Mouse (Mus musculus) forebrain, embryonic 13.5 days (tissue): ENCODE results near the gene Gpr152. TPM values are rescaled to one million over a fixed set of nuclear protein-coding genes. Genes with fewer than 3 reads are reported as not detected.
A peak's percentile ranks its signal among the peaks of the same experiment; 100 is the strongest.

Experiments used
- ATAC-seq: fragments of 200-750 bp; cut with Nextera tagmentation; 2 replicates; pipeline ENCODE4 v1.8.0; 2017
- H3K27ac ChIP-seq: fragments of 300-500 bp; sonication (generic); 2 replicates; pipeline ENCODE4 v1.5.1; 2015; ENCODE audit warnings: inconsistent platforms, mild to moderate bottlenecking, moderate library complexity
- H3K27me3 ChIP-seq: fragments of 300-500 bp; sonication (generic); 2 replicates; pipeline ENCODE4 v1.6.1; 2015; ENCODE audit warnings: mild to moderate bottlenecking, inconsistent platforms
- H3K36me3 ChIP-seq: fragments of 300-500 bp; sonication (generic); 2 replicates; pipeline ENCODE4 v1.6.1; 2015; ENCODE audit warnings: mild to moderate bottlenecking, inconsistent platforms; ENCODE audit not compliant: poor library complexity, severe bottlenecking
- H3K4me1 ChIP-seq: fragments of 300-500 bp; sonication (generic); 2 replicates; pipeline ENCODE4 v1.6.1; 2015; ENCODE audit warnings: inconsistent platforms
- H3K4me2 ChIP-seq: fragments of 300-500 bp; sonication (generic); 2 replicates; pipeline ENCODE4 v1.6.1; 2015; ENCODE audit warnings: inconsistent platforms, mild to moderate bottlenecking, moderate library complexity
- H3K4me3 ChIP-seq: fragments of 300-500 bp; sonication (generic); 2 replicates; pipeline ENCODE4 v1.5.1; 2015; ENCODE audit warnings: mild to moderate bottlenecking, inconsistent platforms
- H3K9ac ChIP-seq: fragments of 300-500 bp; sonication (generic); 2 replicates; pipeline ENCODE4 v1.6.1; 2015; ENCODE audit warnings: mild to moderate bottlenecking, inconsistent platforms
- H3K9me3 ChIP-seq: fragments of 300-500 bp; sonication (generic); replicated peaks from 2 replicates; pipeline ENCODE4 v1.6.1; 2016; ENCODE audit warnings: inconsistent platforms
- WGBS: fragments of 180-500 bp; shearing (Covaris S2); methylation state at CpG from one replicate; pipeline ENCODE4 v1.1.7; 2015; 5-methylcytosine and 5-hydroxymethylcytosine counted together
- polyA plus RNA-seq: library from polyadenylated mRNA; unstranded; fragments of >200 nt; fragmentation: Nextera tagmentation; extraction: Ambion mirVana; gene quantifications from 2 replicates; pipeline ENCODE4 v1.2.1, GENCODE M21; 2015

The Gpr152 gene
- polyA plus RNA-seq, 1 experiment from 2014 or later: 0.04 TPM

DNA sequence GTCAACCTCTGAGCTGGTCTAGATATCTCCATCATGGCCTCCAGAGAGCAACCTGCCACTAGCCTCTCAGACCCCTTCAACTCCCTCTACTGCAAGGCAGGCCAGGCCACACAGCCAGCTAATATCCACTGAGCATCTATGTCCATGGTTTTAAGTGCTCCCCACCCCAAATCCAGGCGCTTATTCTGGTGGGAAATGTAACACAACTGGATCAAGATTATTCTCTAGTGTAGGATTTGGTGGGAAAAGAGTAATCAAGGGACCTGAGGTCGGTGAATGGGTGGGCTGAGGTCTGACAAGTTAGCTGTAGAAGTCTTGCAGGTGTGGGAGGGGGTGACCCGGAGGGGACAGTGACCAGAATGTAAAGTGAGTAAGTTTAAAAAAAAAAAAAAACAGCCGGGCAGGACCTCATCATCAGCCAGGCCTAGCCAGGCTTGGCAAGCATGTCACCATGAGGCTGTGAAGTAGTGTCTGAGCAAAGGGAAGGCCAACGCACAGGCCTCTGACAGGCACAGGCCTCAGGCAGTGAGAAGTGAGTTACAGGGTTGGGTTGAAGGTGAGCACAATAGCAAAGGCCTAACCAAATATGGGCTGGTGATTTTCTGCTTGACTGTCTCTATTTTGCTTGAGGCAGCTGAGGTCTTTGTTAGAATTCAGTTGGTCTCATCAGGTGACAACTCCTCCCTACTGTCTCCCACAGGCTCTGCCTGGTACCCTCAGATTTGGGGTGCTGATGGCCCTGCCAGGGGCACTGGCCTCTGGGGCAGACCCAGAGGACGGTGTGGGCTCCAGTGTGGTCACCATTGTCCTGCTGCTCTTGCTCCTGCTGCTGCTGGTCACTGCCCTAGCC, 15.9 kb downstream of the Gpr152 start:
- Histone ChIP-seq H3K4me3 (no peak overlapping the region), H3K4me2 (no peak overlapping the region), H3K9ac (no peak overlapping the region), H3K36me3 (peaks cover 86% of the 10 kb centered on the region), H3K9me3 (no peaks in the 10 kb centered on the region), H3K27ac (no peak overlapping the region; the same call in 1 of the 2 replicates), H3K27me3 (no peaks in the 10 kb centered on the region), H3K4me1 (no peaks in the 10 kb centered on the region)
- ATAC-seq: no peak
- 67% methylated on average over 6 of the region's 6 CpGs for whole genome bisulfite sequencing

GRCm38 (mm10) chr19:4156073-4156579, 16.5 kb downstream of the Gpr152 start:
- Histone ChIP-seq H3K27me3 (no peaks in the 10 kb centered on the region), H3K4me1 (no peaks in the 10 kb centered on the region), H3K9me3 (no peaks in the 10 kb centered on the region), H3K4me2 (no peak overlapping the region), H3K27ac (no peak overlapping the region; the same call in 1 of the 2 replicates), H3K4me3 (no peak overlapping the region), H3K9ac (no peak overlapping the region), H3K36me3 (peaks cover 86% of the 10 kb centered on the region)
- WGBS: 69% methylated on average over 18 of the region's 20 CpGs
- ATAC-seq: no peak

DNA sequence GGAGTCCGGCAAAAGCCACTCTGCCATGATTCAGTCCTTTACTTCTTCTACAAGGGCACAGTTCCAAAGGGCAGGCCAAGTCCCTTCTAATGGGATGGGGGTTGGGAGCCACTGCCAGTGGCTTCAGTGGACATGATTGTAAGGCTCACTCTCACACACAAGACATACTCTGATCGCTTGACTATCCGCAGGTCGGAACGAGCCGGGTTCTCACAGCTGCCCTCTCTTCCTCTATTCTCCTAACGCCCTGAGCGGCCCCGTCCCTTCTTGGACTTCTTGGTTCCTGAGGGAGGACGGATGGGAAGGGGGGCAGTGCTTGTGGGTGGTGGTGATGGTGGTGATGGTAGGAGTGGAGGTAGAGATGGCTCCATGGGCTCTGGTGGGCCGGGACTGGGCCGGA, 17.2 kb downstream of the Gpr152 start:
- Histone ChIP-seq H3K4me2 (no peak overlapping the region), H3K4me1 (no peaks in the 10 kb centered on the region), H3K9ac (no peak overlapping the region), H3K9me3 (no peaks in the 10 kb centered on the region), H3K4me3 (no peak overlapping the region), H3K36me3 (peaks cover 88% of the 10 kb centered on the region), H3K27me3 (no peaks in the 10 kb centered on the region), H3K27ac (no peak overlapping the region)
- WGBS: 90% methylated on average over 12 of the region's 12 CpGs
- ATAC-seq: no peak

- Histone ChIP-seq H3K4me2 (no peak overlapping the region), H3K27me3 (no peaks in the 10 kb centered on the region), H3K4me3 (no peak overlapping the region), H3K27ac (no peak overlapping the region), H3K36me3 (peaks cover 67% of the 10 kb centered on the region), H3K9ac (no peak overlapping the region), H3K9me3 (no peaks in the 10 kb centered on the region), H3K4me1 (peaks cover 13% of the 10 kb centered on the region)
- ATAC-seq: no peak
- 94% methylated on average over 8 of the region's 8 CpGs for WGBS
These were observed 19.5 kb downstream of the Gpr152 start for GRCm38 (mm10) chr19:4159049-4159448.

DNA sequence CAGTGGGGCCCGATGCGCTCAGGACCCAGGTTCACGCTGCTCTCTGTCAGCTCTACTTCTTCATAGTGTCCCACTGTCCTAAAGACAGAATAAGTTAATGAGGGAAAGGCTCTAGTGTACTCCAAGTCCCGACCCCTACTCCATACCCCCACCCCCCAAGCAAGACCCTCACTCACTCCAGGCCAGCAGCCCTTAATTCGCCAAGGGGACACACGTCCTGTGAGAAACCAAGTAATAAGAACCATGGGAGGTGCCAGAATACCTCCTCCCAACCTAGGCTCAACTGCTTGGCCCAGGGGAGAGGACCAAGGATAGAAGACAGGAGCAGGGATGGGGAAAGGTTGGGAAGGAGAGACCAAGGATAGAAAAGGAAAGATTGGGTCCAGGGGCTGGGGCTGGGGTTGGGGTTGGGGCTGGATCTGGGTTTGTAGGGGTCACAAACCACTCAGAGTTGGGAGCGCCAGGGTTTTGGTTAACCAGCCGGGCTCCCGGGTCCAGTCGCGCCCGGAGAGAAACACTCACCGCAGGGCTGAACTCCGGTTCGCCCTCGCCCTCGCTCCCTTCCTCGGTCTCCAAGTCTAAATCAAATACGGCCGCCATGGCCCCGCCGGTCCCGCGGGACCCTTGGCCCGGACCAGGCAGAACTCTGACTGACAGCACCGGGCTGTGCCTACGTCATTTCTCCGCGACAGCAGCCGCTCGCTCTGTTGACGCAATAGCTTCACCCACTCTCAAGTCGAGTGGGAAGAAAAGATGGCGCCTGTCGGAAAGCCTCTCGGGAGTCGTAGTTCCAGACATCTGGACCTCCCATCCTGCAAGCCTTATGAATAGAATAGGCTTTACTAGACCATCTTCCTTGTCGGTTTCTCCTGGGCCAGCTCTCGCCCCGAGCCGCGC, 23.3 kb downstream of the Gpr152 start, which contains the start of gene Rps6kb2:
Rps6kb2 (minus strand) TSS at position 709 of the 897 bp plus-strand sequence.
- 7% methylated on average over 42 of the region's 42 CpGs for WGBS
- Histone ChIP-seq H3K4me3 (peak within 1 kb of the TSS; percentile 66), H3K9me3 (no peaks in the 10 kb centered on the region), H3K36me3 (peaks cover 39% of the 10 kb centered on the region), H3K4me1 (peaks cover 13% of the 10 kb centered on the region), H3K27me3 (no peaks in the 10 kb centered on the region), H3K4me2 (peak within 1 kb of the TSS; percentile 86), H3K9ac (peak within 1 kb of the TSS; percentile 80), H3K27ac (peak within 1 kb of the TSS; percentile 74; the same call in 1 of the 2 replicates)
- ATAC-seq: peak; percentile 90

GRCm38 (mm10) chr19:4163543-4163887, 23.9 kb downstream of the Gpr152 start:
- 30% methylated on average over 4 of the region's 4 CpGs for WGBS
- Histone ChIP-seq H3K4me1 (peaks cover 13% of the 10 kb centered on the region), H3K9me3 (no peaks in the 10 kb centered on the region), H3K4me2 (peak overlapping the region; percentile 86), H3K9ac (peak overlapping the region; percentile 80), H3K27me3 (no peaks in the 10 kb centered on the region), H3K36me3 (peaks cover 33% of the 10 kb centered on the region), H3K4me3 (peak overlapping the region; percentile 66), H3K27ac (peak overlapping the region; percentile 74; the same call in 1 of the 2 replicates)
- ATAC-seq: no peak; the same call in 1 of the 2 replicates

GRCm38 (mm10) chr19:4164100-4164499, 24.5 kb downstream of the Gpr152 start:
- H3K4me1 ChIP-seq: peaks cover 15% of the 10 kb centered on the region
- H3K4me3 ChIP-seq: no peak overlapping the region
- no peak for ATAC-seq
- H3K9me3 ChIP-seq: no peaks in the 10 kb centered on the region
- WGBS: 89% methylated on average over 3 of the region's 3 CpGs
- H3K27me3 ChIP-seq: no peaks in the 10 kb centered on the region
- H3K36me3 ChIP-seq: peaks cover 27% of the 10 kb centered on the region
- H3K4me2 ChIP-seq: no peak overlapping the region
- no peak overlapping the region; the same call in 1 of the 2 replicates for H3K27ac ChIP-seq
- H3K9ac ChIP-seq: no peak overlapping the region

- peaks cover 16% of the 10 kb centered on the region for H3K4me1 ChIP-seq
- no peak overlapping the region for H3K27ac ChIP-seq
- no peak overlapping the region for H3K4me2 ChIP-seq
- ATAC-seq: no peak
- no peak overlapping the region for H3K9ac ChIP-seq
- H3K27me3 ChIP-seq: no peaks in the 10 kb centered on the region
- H3K36me3 ChIP-seq: peaks cover 21% of the 10 kb centered on the region
- H3K4me3 ChIP-seq: no peak overlapping the region
- 81% methylated on average over 2 of the region's 2 CpGs for WGBS
- H3K9me3 ChIP-seq: no peaks in the 10 kb centered on the region
These were observed 25.1 kb downstream of the Gpr152 start for GRCm38 (mm10) chr19:4164721-4165120.

GRCm38 (mm10) chr19:4166678-4167476, 27.3 kb downstream of the Gpr152 start:
- H3K36me3 ChIP-seq: peaks cover 1% of the 10 kb centered on the region; the same call in 1 of the 2 replicates
- H3K4me2 ChIP-seq: no peak overlapping the region
- 83% methylated on average over 9 of the region's 9 CpGs for WGBS
- no peak for ATAC-seq
- 0 out of 2 replicates have a peak overlapping the region, but pooled peaks have one; percentile 5 for H3K9ac ChIP-seq
- no peak overlapping the region for H3K4me3 ChIP-seq
- no peaks in the 10 kb centered on the region for H3K9me3 ChIP-seq
- peaks cover 23% of the 10 kb centered on the region for H3K4me1 ChIP-seq
- H3K27me3 ChIP-seq: no peaks in the 10 kb centered on the region
- H3K27ac ChIP-seq: no peak overlapping the region

- under 1% methylated on average over 43 of the region's 43 CpGs for WGBS
- Histone ChIP-seq H3K36me3 (no peaks in the 10 kb centered on the region), H3K9me3 (no peaks in the 10 kb centered on the region), H3K9ac (peak overlapping the region; percentile 83), H3K4me2 (peak overlapping the region; percentile 84), H3K4me1 (peaks cover 10% of the 10 kb centered on the region), H3K27me3 (no peaks in the 10 kb centered on the region), H3K4me3 (peak overlapping the region; percentile 44), H3K27ac (peak overlapping the region; percentile 88)
- peak; percentile 97 for ATAC-seq
These were observed 29.8 kb downstream of the Gpr152 start for GRCm38 (mm10) chr19:4169378-4169784.

DNA sequence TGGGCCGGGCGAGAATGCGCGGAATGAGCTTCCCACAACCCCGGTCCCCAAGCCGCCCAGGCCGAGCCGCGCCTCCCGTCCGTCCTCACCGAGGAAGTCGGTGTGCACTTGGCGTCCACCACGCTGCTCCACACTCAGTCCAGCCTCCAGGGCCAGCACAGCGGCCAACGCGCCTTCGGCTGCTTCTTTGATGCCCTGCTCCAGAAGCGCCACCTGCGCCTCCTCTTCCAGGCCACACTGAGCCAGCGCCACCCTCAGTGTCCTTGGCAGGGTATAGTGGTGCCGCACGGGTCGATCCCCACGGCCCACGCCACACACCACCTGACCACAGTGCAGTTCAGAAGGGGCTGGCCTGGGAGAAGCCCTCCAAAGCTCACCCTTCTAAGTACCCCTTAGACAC, 30.2 kb downstream of the Gpr152 start:
- Histone ChIP-seq H3K4me3 (peak overlapping the region; percentile 44), H3K9ac (peak overlapping the region; percentile 83), H3K36me3 (no peaks in the 10 kb centered on the region), H3K27me3 (0 out of 2 replicates have a peak, but pooled peaks cover 3% of the 10 kb centered on the region), H3K27ac (peak overlapping the region; percentile 88), H3K9me3 (no peaks in the 10 kb centered on the region), H3K4me1 (peaks cover 10% of the 10 kb centered on the region), H3K4me2 (peak overlapping the region; percentile 84)
- 7% methylated on average over 26 of the region's 27 CpGs for WGBS
- ATAC-seq: peak; percentile 42
